Mouse (Mus musculus): ENCODE data around the gene Fbxo7.
"Not testable (repeated sequence)": the region's sequence is repeated elsewhere in the genome, so short reads cannot be mapped to it uniquely, and the experiment has no call there.

Gene Fbxo7

DNA sequence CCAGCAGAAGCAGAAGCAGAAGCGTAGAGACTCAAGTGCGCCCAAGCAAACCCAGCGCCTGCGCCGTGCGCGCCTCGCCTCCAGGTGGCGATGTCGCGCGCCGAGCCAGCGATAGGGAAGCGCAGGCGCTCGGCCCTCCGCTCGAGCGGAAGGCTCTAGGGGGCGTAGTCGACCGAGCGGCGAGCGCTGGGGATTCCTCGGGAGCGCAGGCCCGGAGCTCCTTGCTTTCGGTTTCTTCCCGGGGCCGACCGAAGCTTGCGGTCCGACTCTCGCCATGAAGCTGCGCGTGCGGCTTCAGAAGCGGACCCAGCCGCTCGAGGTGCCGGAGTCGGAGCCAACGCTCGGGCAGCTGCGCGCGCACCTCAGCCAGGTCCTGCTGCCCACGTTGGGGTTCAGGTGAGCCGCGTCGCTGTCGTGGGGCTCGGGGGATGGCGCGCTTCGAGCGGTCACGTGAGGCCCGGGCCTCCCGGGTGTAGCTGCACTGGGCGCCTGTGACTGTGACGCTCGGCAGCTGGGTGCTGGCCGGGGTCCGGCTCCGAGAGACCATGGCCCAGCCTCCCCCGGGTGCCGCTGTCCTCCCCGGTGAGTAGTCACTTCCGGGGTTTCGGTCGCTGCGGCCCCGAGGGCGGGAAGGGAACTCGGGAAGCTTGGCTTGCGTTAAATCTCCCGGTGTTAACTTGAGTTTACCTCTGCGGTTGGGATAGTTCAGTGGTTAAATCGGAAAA is at the start of gene Fbxo7:
Gene Fbxo7, plus strand, starts transcription at position 224 of the 725 bp plus-strand sequence.
- DNase-seq: peak; percentile 95

DNA sequence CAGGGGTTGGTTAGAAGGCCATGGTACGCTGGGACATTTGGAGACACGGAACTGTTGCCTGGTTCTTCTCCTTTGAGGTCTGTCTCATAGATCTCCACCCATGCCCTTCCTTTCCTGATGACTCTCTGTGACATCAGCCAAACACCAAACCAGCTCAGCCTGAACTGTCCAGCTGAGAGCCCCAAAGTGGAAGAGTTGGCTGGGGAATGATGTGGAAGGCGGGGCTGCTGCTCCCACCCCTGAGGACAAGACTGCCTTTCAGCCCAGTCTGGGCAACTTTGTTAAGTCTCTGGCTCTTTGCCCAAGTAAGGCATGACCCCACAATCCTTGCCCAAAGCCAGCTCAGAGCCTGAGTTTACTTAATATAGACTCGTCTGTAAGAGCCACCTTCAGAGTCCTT is 48.9 kb upstream of the Fbxo7 start:
- DNase-seq: no peak

DNA sequence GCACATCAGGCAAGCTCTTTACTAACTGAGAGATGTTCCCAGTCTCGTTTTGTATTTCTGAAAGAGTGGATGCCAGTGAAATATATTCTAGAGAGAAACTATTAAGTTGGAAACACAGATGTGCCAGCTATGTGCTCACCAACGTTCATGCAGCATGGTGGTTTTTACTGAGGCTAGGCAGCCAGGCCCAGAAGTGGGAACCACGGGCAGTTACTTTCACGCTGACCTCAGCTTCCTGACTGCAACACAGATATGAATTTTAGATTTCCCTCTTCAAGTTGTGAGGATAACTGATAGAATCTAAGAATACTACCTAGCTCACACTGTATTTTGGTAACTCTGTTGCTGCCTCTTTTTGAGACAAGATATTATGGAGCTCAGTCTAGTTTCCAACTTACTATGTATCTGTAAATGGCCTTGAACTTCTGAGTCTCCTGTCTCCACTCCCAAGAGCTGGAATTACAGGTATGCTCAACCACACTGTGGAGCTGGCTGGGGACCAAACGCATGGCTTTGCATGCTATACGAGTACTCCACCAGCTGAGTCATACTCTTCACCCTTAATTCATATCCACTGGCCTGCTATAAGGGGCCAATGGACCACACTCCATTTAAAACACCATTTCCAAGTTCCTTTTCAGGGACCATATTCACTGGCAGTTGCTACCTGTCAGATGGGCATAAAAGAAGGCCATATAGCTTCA is 32.2 kb upstream of the Fbxo7 start:
- no peak for DNase-seq

DNA sequence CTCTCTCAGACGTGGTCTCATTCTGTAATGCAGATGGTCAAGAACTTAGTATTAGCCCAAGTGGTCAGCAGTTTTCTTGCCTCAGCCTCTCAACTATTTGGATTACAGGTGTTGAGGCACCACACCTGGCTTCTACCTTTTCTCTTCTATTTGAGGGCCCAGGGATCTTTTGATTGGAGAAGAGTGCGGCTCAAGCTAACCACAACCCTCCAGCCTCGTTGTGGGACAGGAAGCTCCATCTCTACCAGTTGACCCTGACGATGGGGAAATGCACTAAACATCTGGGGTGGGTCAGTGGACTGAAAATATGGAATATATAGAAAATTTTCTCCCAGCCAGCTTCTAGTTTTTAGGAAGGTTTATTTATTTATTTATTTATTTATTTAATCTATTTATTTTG is 29.4 kb upstream of the Fbxo7 start:
- DNase-seq: no peak

DNA sequence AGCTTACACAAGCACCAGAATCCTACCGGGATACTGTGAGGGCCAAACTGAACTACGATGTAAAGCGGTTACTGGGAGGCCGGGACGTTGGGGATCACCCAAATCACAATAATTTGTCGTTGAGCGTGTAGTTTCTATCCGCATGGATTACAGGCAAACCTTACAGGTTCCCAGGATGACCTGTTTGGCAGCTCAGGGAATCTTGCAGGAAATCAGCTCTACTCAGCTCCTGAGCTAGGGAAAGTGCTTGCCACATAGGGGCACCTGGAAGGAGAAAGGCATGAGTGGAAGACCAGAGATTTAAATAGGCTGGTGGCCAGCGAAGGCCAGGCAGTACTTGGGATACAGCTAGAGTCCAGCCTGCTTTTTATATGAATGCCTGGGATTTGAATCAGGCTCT is 27.9 kb upstream of the Fbxo7 start:
- no peak for DNase-seq

DNA sequence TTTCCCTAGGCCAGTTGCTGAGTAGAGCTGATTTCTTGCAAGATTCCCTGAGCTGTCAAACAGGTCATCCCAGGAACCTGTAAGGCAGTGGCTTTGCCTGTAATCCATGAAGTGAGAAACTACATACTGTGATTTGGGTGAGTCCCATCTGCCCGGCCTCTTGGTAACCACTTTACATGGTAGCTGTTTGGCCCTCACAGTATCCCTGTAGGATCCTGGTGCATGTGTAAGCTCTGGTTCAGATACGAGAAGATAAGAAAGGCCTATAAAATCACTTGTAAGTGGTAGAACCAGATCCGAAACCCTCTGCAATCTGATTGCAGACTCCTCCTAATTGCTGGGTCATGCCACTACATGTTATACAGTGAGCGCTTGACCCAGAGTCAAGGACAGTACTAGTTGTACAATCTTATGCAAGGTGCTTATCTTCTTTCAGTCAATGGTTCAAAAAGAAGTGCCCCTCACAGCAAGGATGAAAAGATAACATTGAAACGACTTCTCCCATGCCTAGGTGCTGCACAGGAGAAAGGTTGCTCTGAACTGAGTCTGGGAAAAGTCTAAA is 27.1 kb upstream of the Fbxo7 start:
- no peak for DNase-seq

DNA sequence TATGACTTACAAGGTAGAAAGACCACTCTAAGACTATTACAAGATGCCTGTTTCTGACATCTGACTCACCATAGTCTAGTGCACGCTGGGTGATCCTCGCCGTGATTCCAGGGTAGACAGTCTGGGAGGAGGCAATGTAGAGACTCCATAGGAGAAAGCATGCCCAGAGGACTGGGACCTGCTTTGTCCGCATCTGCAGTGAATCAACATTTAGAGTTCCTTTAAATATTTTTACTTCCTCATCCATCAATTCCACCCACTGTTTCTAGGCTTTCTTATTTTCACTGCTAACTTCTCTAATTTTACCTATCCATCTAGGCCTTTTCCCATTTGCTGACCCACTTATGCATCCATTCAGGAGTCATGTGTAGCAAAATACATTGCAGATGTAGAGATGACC is 21.3 kb upstream of the Fbxo7 start:
- no peak for DNase-seq

DNA sequence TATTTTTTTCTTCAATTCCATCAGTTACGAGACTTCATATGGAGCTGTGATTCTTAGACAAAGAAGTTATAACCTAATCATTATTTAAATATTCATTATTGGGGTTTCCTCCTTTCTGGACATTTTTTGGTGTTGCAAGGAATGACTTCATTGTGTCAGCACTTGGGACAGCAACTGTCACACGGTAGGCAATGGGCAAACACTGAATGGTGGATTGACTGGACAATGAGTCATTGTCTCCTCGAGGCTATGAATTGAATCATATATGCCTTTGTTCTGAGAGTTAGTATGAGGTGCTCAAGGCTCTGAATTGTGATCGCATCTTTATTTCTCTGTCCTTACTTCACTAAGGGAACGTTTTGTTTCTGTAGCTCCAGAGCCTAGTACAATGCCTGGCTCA is 15.3 kb upstream of the Fbxo7 start:
- DNase-seq: no peak

DNA sequence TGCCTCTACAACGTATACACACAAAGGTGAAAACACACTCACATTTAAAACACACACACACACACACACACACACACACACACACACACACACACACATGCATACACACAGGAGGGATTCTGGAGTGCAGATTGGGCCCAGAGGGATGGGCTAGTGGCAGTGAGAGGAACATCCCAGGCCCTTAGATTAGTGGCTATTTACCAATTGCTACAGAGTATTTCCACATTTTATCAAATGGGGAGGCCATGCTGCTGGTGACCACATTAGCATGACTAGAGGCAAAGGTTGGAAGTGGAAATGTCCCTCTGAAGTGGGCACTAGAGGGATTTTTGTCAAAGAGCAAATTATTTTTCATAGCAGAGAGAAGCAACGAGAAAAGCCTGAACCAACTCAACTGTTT is 12.1 kb upstream of the Fbxo7 start:
- no peak for DNase-seq

DNA sequence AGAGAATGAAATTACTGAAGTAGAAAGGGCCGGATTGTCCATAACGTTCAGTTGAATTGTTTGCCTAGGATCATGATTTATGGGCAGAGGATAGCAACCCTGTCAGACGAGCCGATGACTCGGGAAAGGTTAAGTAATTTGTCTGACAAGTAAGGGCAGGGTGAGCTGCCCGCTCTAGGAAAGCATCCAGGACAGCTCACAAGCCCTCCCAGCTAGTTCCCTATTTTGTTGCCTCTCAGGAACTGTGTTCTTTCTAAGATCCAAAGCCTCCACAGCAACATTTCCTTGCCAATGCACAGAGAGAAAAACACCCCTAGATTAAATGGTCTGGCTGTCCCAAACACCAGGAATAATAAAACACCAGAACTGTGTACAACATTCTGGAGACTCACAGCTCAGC is 11.1 kb upstream of the Fbxo7 start:
- peak; percentile 12 for DNase-seq

DNA sequence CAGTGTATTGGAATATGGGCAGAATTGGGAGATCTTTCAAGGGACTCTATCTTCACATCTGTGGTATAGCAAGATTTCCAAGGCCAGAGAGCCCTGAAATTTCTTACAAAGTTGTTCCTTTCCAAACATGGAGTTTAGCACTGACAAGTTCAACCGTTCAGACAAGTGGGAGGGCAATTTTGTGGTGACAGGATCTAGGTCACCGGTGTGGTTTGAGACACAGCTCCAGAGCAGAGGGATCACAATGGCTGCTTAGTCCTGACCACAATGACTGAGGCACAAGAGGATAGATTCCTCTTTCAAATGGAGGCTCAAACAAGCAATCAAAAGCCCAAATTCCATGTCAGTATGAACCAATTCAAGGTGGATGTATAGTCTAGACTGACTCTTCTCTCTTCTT is 10.6 kb upstream of the Fbxo7 start:
- no peak for DNase-seq

DNA sequence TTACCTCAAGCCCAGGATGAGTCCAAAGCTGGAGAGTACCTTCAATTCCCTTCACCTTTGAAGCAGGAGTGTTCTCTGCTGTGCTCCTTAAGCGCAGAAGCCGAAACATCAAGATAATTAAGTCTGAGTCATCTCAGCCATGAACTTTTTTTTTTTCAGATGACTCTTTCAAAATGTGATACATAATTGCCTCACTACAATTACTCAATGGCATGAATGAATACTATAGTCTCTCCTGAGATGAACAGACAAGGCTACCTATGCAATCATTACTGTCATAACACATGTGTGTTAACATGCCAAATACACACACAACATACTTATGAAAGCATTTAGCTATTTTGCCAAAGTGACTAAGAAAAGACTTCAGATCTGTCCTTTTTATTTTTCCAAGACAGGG is 10.0 kb upstream of the Fbxo7 start, which contains the start of gene Bpifc:
Gene Bpifc, minus strand, starts transcription at position 115 of the 400 bp plus-strand sequence.
- no peak for DNase-seq

DNA sequence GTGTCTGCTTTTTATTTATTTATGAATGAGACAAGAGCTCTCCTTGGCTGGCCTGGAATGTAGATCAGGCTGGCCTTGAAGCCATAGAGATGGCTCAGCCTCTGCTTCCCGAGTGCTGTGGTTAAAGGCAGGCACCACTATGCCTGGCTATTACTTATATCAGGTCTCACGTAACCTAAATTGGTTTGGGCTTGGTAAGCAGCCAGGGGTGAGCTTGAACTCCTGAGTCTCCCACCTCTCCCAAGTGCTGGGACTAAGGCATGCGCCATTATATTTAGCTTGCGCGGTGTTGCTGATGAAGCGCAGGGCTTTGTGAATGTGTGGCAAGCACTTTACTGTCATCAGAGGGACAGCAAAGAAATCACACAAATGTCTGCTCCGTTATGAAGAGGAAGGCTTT is 4.0 kb upstream of the Fbxo7 start:
- no peak for DNase-seq

DNA sequence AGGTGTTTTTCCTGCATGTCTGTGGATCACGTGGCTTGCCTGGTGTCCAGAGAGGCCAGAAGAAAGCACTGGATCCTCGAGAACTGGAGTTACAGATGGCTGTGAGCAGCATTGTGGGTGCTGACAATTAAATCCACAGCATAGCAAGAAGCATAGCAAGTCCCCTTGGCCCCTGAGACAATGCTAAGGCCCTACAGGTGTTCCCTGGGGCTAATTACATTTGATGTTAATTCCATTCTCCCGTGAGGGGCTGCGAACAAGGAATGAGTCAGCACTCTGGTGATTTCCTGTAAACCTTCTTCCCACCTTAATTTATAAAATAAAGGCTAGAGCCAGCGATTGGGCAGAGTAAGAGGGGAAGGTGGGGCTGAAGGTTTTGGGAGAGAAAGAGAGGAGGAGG is 3.0 kb upstream of the Fbxo7 start:
- no peak for DNase-seq

DNA sequence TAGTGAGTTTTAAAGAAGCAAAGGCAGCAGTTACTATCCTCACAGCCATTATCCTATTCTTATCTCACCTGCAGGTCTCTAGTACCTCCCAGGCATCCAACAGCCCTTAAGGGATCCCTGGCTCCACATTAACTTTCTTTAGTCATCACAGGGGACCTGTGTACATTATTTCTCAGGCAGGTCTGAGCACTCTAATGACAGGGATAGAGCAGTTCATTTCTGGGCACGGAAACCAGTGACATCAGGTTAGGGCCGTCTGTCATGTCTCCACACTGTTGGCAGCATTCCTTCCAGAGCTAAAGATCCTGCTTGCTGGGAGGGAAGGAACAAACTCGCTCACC is 394 bp upstream of the Fbxo7 start:
- DNase-seq: no peak

DNA sequence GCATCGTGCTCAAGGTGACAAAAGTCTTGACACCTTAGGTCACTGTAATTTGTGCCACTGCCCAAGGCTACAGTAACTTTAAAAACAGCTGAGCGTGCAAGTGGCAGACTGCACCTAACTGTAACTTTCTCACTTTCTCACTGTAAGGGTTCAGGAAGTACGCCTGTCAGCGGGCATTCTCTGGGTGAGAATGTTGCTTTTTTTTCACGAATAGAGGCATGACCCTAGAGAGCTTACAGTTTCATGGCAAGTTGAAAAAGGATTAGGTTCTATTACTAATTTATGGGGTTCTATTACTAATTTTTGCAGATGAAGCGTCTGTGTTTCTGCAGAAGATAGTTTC is 673 bp downstream of the Fbxo7 start:
- DNase-seq: no peak

DNA sequence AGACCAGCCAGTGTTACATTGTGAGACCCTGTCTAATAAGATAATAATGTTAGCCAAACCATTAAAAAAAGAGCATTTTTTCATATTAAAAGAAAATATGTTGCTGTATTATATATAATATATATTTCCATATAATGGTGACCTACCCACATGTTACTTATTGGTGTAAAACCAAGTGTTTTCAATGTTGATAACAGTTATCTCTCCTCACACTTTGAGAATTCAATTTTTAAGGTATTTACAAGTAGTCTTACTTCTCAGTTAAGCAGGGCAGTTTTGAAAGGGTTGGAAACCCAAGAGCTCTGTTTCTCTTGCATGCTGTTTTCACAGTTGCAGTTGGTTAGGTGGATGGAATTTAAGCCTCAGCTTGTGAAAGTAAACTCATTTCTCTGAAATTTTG is 1.4 kb downstream of the Fbxo7 start:
- DNase-seq: no peak

DNA sequence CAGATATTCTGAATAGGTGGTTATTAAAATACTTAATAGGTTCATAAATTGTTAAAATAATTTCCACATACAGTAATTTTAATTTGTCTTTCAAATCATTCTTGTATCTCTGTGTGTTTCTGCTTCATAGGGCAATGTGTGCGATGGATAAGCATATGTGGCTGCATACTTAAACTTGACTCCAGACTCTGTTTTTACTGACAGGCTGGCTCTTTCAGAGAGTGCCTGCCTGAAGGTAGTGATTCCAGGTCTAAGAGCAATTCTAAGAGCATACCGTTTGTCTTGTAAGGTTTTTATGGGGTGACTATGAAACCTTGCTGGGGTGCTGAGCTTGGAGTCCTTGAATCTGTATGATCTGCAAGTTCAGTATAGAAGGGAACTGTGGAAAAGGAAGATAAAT is 4.1 kb downstream of the Fbxo7 start:
- DNase-seq: no peak

DNA sequence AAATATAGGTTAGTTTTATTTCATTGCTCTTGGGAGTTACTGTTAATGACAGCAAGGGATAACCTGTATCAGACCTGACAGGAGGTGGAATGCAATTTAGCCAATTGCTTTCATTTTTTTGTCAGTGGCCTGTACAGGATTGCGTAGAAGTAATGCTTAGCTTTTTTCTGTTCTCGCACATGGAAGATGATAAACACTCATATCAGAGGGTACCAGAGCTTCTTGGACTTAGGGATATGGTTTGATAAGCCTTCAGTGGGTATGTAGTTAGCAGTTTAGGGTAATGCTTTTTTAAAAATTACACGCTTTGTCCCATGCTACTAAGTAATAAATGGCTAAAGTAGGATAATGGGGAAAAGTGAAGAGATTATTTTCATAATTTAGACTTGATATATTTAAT is 4.6 kb downstream of the Fbxo7 start:
- no peak for DNase-seq

DNA sequence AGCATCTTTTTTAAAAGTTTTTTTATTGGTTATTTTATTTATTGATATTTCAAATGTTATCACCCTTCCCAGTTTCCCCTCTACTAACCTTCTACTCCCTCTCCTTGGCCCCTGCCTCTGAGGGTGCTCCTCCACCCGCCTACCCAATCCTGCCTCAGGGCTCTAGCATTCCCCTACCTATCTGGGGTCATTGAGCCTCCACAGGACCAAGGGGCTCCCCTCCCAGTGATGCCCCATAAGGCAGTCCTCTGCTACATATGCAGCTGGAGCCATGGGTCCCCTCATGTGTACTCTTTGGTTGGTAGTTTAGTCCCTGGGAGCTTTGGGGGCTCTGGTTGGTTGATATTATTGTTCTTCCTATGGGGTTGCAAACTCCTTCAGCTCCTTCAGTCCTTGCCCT is 5.0 kb downstream of the Fbxo7 start:
- DNase-seq: not testable (repeated sequence)

DNA sequence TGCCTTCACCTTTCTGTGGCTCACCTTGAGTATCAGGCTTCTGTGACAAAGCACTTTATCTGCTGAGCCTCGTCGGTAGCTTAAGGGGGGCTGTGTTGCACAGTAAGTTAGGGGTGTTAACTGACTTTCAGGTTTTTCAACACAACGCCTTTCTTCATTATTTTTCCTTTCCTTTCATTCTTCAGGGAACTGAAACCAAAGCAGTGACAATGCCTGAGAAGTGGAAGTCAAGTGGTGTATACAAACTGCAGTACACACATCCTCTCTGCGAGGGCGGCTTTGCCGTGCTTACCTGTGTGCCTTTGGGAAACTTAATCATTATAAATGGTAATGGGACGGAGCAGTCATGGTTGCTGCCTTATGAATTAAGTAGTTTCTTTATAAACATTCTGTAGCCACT is 9.0 kb downstream of the Fbxo7 start:
- DNase-seq: no peak

DNA sequence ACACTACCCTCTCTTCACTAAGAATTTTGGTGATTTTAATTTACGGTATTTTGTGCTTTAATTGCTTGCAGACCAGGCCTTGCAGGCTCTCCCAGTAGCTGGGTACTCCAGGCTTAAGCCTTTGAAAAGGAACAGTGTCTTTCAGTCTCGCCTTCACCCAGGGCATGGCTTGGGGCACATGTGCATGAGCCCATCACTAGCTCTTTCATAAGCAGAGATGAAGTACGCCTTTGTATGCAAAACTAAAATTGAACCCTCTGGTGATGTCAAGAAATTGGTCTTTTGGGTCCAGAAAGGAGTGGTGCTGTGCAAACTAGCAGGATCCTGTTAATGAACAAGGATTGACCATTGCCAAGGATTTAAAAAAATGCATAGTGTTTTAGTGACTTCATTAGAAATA is 10.7 kb downstream of the Fbxo7 start:
- no peak for DNase-seq

DNA sequence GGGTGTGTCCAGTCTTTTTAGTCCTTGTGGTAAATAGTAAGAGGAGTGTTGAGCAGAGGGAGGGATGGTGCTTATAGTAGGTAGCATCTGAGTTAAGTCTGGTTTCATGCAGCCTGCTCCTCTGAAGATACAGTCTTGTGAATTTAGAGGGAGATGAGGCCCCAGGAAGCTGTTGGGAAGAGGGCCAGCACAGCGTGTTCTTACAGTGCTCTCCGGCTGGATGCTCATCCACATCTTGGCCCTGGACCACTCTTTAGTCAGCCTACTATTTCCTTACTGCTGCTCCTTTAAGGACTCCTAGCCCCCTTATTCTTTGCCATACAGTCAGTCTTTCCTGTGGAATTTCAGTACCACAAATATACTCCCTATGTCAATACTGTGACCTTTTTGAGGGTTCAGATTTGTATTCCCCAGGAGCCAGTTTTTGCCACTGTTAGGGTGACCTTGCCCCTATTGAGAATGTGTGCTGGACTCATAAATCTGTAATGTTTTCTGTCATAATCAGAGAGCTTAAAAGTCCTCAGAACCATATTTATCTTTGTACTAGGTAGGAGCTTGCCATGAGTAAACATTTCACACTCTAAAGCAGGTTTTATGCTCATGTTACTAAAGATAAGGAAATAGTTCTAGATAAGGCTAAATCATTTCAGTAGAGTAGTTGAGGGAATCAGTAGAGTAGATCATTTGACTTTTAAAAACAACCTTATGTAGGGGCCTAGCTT is 12.4 kb downstream of the Fbxo7 start:
- DNase-seq: no peak

DNA sequence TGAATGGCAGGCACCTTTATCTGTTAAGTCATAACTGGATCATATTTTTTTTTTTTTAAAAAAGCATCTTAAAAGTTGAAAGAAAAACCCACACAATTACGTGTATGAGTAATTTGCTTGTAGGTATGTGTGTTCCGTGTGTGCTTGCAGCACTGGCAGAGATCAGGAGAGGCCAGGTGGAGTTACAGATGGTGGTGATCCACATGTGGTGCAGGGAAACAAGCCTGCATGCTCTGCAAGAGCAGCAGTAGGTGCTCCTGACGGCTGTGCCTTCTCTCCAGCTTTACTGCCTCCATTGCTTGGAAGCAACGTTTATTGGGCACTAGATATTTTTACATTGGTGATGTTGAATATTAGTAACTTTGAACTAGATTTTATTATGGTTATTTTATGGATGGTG is 21.9 kb downstream of the Fbxo7 start:
- no peak for DNase-seq

All from embryo, embryonic 11 days (tissue).